Mouse (Mus musculus): ENCODE results near the gene Adamts6. TPM values are rescaled to one million over a fixed set of nuclear protein-coding genes. Genes with fewer than 3 reads are reported as not detected.
A peak's percentile ranks its signal among the peaks of the same experiment; 100 is the strongest.

The Adamts6 gene
- polyA plus RNA-seq, 1 experiment from 2014 or later = 2.4 TPM

DNA sequence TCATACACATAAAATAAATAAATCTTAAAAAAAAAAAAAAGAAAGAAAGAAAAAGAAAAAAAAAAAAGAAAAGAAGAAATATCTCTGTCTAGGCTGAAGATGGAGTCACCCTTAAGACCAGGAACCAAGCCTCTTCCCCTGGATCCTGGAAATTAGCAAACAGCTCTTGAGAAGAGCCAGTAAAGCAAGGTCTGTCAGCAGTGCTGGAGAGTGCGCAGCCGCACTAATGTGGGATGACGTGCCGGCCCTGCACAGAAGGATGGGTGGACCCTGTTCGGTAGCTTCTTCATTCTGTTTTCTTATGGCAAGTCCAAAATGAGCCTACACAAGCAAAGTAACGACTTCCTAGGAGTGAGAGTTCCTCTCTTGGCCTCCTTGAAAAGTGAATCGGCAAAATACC is 214.8 kb downstream of the Adamts6 start:
- H3K9ac ChIP-seq = no peak overlapping the region

GRCm38 (mm10) chr13:104504043-104504442 is 216.4 kb downstream of the Adamts6 start:
- no peak overlapping the region for H3K9ac ChIP-seq
- H3K4me2 ChIP-seq (replicated peaks) = no peak overlapping the region
- no peaks in the 10 kb centered on the region for H3K4me1 ChIP-seq
- no peaks in the 10 kb centered on the region for H3K9me3 ChIP-seq (replicated peaks)
- H3K4me3 ChIP-seq (replicated peaks) = no peak overlapping the region
- H3K27ac ChIP-seq (replicated peaks) = no peak overlapping the region
- H3K27me3 ChIP-seq = no peaks in the 10 kb centered on the region
- 82% methylated on average over 1 of the region's 1 CpGs for WGBS
- ATAC-seq (ENCODE audit: insufficient number of reproducible peaks, low FRiP score, low TSS enrichment, low read depth) = no peak
- H3K36me3 ChIP-seq = no peaks in the 10 kb centered on the region

More for the DNA sequence above, 214.8 kb downstream of the Adamts6 start:
- WGBS = 94% methylated on average over 7 of the region's 7 CpGs
- Histone ChIP-seq H3K4me1 (no peaks in the 10 kb centered on the region), H3K9me3 (replicated peaks) (no peaks in the 10 kb centered on the region), H3K36me3 (no peaks in the 10 kb centered on the region), H3K27ac (replicated peaks) (no peak overlapping the region), H3K4me3 (replicated peaks) (no peak overlapping the region), H3K4me2 (replicated peaks) (no peak overlapping the region), H3K27me3 (no peaks in the 10 kb centered on the region)
- ATAC-seq (ENCODE audit: insufficient number of reproducible peaks, low FRiP score, low TSS enrichment, low read depth) = no peak

GRCm38 (mm10) chr13:104506165-104506875 is 218.7 kb downstream of the Adamts6 start:
- Histone ChIP-seq H3K27me3 (no peaks in the 10 kb centered on the region), H3K4me3 (replicated peaks) (no peak overlapping the region), H3K36me3 (no peaks in the 10 kb centered on the region), H3K27ac (replicated peaks) (no peak overlapping the region), H3K9ac (no peak overlapping the region), H3K4me2 (replicated peaks) (no peak overlapping the region), H3K4me1 (no peaks in the 10 kb centered on the region), H3K9me3 (replicated peaks) (no peaks in the 10 kb centered on the region)
- ATAC-seq (ENCODE audit: insufficient number of reproducible peaks, low FRiP score, low TSS enrichment, low read depth) = no peak
- 81% methylated on average over 6 of the region's 6 CpGs for WGBS

- H3K36me3 ChIP-seq = no peaks in the 10 kb centered on the region
- H3K4me2 ChIP-seq (replicated peaks) = no peak overlapping the region
- H3K4me3 ChIP-seq (replicated peaks) = no peak overlapping the region
- H3K9me3 ChIP-seq (replicated peaks) = no peaks in the 10 kb centered on the region
- 88% methylated on average over 6 of the region's 6 CpGs for WGBS
- ATAC-seq (ENCODE audit: insufficient number of reproducible peaks, low FRiP score, low TSS enrichment, low read depth) = no peak
- no peaks in the 10 kb centered on the region for H3K27me3 ChIP-seq
- no peaks in the 10 kb centered on the region for H3K4me1 ChIP-seq
- H3K9ac ChIP-seq = no peak overlapping the region
- H3K27ac ChIP-seq (replicated peaks) = no peak overlapping the region
Measured at GRCm38 (mm10) chr13:104507671-104508070, 220.0 kb downstream of the Adamts6 start.

- Histone ChIP-seq H3K27me3 (no peaks in the 10 kb centered on the region), H3K4me2 (replicated peaks) (no peak overlapping the region), H3K4me3 (replicated peaks) (no peak overlapping the region), H3K9me3 (replicated peaks) (no peaks in the 10 kb centered on the region), H3K4me1 (no peaks in the 10 kb centered on the region), H3K27ac (replicated peaks) (no peak overlapping the region), H3K36me3 (no peaks in the 10 kb centered on the region), H3K9ac (no peak overlapping the region)
- 0 out of 2 replicates have a peak, but pooled peaks have one; percentile 76 for ATAC-seq (ENCODE audit: insufficient number of reproducible peaks, low FRiP score, low TSS enrichment, low read depth)
- 74% methylated on average over 26 of the region's 26 CpGs for WGBS
Measured at GRCm38 (mm10) chr13:104509561-104510493, 222.2 kb downstream of the Adamts6 start.

- Histone ChIP-seq H3K27ac (replicated peaks) (no peak overlapping the region), H3K4me1 (no peaks in the 10 kb centered on the region), H3K9ac (no peak overlapping the region), H3K27me3 (no peaks in the 10 kb centered on the region), H3K36me3 (no peaks in the 10 kb centered on the region), H3K4me2 (replicated peaks) (no peak overlapping the region), H3K9me3 (replicated peaks) (no peaks in the 10 kb centered on the region), H3K4me3 (replicated peaks) (no peak overlapping the region)
- 73% methylated on average over 5 of the region's 5 CpGs for WGBS
- no peak for ATAC-seq (ENCODE audit: insufficient number of reproducible peaks, low FRiP score, low TSS enrichment, low read depth)
Measured at GRCm38 (mm10) chr13:104510766-104511165, 223.1 kb downstream of the Adamts6 start.

GRCm38 (mm10) chr13:104515054-104515453 is 227.4 kb downstream of the Adamts6 start:
- Histone ChIP-seq H3K27ac (replicated peaks) (no peak overlapping the region), H3K9me3 (replicated peaks) (no peaks in the 10 kb centered on the region), H3K9ac (no peak overlapping the region), H3K4me3 (replicated peaks) (no peak overlapping the region), H3K4me1 (peaks cover 13% of the 10 kb centered on the region), H3K27me3 (no peaks in the 10 kb centered on the region), H3K36me3 (no peaks in the 10 kb centered on the region), H3K4me2 (replicated peaks) (no peak overlapping the region)
- WGBS = 90% methylated on average over 1 of the region's 1 CpGs
- no peak for ATAC-seq (ENCODE audit: insufficient number of reproducible peaks, low FRiP score, low TSS enrichment, low read depth)

DNA sequence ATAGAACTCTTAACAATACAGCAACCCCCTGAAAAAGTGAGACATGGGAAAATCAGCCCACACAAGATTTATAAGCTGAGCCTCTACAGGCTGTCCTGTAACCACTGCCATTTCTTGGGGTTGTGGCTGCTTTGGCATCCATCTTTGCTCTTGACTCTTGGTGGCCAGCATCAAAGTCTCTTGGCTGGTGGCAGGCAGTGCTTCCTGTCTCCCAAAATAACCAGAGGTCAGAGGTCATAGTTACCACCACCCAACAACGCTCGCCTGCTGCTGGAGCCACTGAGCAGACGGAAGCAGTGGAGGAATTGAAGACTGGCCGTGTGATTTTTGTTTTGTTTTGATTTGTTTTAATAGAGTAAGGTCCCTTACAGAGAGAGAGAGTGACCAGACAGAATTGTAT is 228.5 kb downstream of the Adamts6 start:
- Histone ChIP-seq H3K4me1 (peaks cover 13% of the 10 kb centered on the region), H3K27me3 (no peaks in the 10 kb centered on the region), H3K27ac (replicated peaks) (no peak overlapping the region), H3K9ac (no peak overlapping the region), H3K36me3 (no peaks in the 10 kb centered on the region), H3K9me3 (replicated peaks) (no peaks in the 10 kb centered on the region), H3K4me3 (replicated peaks) (no peak overlapping the region), H3K4me2 (replicated peaks) (no peak overlapping the region)
- ATAC-seq (ENCODE audit: insufficient number of reproducible peaks, low FRiP score, low TSS enrichment, low read depth) = no peak
- WGBS = 53% methylated on average over 4 of the region's 4 CpGs

GRCm38 (mm10) chr13:104516766-104517364 is 229.2 kb downstream of the Adamts6 start:
- no peak for ATAC-seq (ENCODE audit: insufficient number of reproducible peaks, low FRiP score, low TSS enrichment, low read depth)
- 33% methylated on average over 7 of the region's 7 CpGs for WGBS
- Histone ChIP-seq H3K9me3 (replicated peaks) (no peaks in the 10 kb centered on the region), H3K4me2 (replicated peaks) (no peak overlapping the region), H3K27ac (replicated peaks) (no peak overlapping the region), H3K4me1 (peaks cover 13% of the 10 kb centered on the region), H3K4me3 (replicated peaks) (no peak overlapping the region), H3K36me3 (no peaks in the 10 kb centered on the region), H3K27me3 (no peaks in the 10 kb centered on the region), H3K9ac (no peak overlapping the region)

DNA sequence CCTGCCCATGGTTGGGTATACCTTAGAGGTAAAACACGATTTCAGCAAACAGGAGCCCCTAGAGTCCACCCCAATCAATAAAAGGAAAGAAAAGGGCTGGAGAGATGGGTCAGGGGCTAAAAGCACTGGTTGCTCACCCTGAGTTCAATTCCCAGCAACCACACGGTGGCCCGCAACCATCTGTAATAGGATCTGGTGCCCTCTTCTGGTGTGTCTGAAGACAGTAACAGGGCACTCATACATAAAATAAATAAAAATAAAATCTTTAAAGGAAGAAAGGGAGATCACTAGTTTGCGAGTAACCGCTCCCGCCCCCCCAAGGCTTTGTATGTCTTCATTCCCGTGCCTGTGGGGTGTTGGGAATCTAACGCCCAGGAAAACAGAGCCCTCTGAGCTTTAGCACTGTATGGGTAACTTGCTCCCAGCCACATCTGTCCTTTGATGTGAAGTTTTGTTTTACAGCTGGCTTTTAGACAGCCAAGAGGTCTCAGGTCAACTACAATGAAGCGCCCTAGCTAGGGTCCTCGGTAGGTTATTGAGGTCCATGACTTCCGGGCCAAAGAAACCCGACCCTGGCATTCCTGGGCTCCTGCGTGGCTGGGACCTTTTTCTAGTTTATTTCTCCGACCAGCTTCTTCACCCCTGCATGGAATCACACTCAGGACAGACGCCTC is 230.1 kb downstream of the Adamts6 start:
- Histone ChIP-seq H3K9me3 (replicated peaks) (no peaks in the 10 kb centered on the region), H3K4me3 (replicated peaks) (peak overlapping the region; percentile 36), H3K9ac (no peak overlapping the region), H3K27me3 (no peaks in the 10 kb centered on the region), H3K36me3 (no peaks in the 10 kb centered on the region), H3K4me1 (peaks cover 13% of the 10 kb centered on the region), H3K4me2 (replicated peaks) (peak overlapping the region; percentile 51), H3K27ac (replicated peaks) (peak overlapping the region; percentile 87)
- no peak; the same call in 1 of the 2 replicates for ATAC-seq (ENCODE audit: insufficient number of reproducible peaks, low FRiP score, low TSS enrichment, low read depth)
- WGBS = 40% methylated on average over 15 of the region's 15 CpGs

Measured in embryonic facial prominence, embryonic 15.5 days (tissue).